Mouse (Mus musculus) kidney, embryonic 16.5 days (tissue): ENCODE results near the gene Ccdc142. TPM values are rescaled to one million over a fixed set of nuclear protein-coding genes. Genes with fewer than 3 reads are reported as not detected.

Experiments used
- ATAC-seq: fragments of 200-750 bp; cut with Nextera tagmentation; 2 replicates; pipeline ENCODE4 v1.8.0; 2017; ENCODE audit warnings: moderate TSS enrichment; ENCODE audit not compliant: low FRiP score, low TSS enrichment
- H3K27ac ChIP-seq: fragments of 300-500 bp; sonication (generic); 2 replicates; pipeline ENCODE4 v1.5.1; 2014; ENCODE audit warnings: low read length
- H3K27me3 ChIP-seq: fragments of 300-500 bp; sonication (generic); 2 replicates; pipeline ENCODE4 v1.6.1; 2014; ENCODE audit warnings: low read length, control low read depth, mixed read lengths; ENCODE audit not compliant: insufficient read depth
- H3K36me3 ChIP-seq: fragments of 300-500 bp; sonication (generic); 2 replicates; pipeline ENCODE4 v1.6.1; 2014; ENCODE audit warnings: low read length, control low read depth, mixed read lengths; ENCODE audit not compliant: insufficient read depth
- H3K4me1 ChIP-seq: fragments of 300-500 bp; sonication (generic); 2 replicates; pipeline ENCODE4 v1.6.1; 2014; ENCODE audit warnings: low read length, control low read depth, mixed read lengths; ENCODE audit not compliant: insufficient read depth
- H3K4me2 ChIP-seq: fragments of 300-500 bp; sonication (generic); replicated peaks from 2 replicates; pipeline ENCODE4 v1.6.1; 2014; ENCODE audit warnings: low read depth, low read length
- H3K4me3 ChIP-seq: fragments of 300-500 bp; sonication (generic); 2 replicates; pipeline ENCODE4 v1.5.1; 2014; ENCODE audit warnings: mild to moderate bottlenecking, low read length
- H3K9ac ChIP-seq: fragments of 300-500 bp; sonication (generic); replicated peaks from 2 replicates; pipeline ENCODE4 v1.6.1; 2014; ENCODE audit warnings: low read length
- H3K9me3 ChIP-seq: fragments of 300-500 bp; sonication (generic); 2 replicates; pipeline ENCODE4 v1.6.1; 2016; ENCODE audit warnings: low read length, control low read depth
- WGBS: fragments of 180-500 bp; shearing (Covaris S2); extraction: QIAGEN DNeasy Blood & Tissue Kit; methylation state at CpG from one replicate; pipeline ENCODE4 v1.1.7; 2014; 5-methylcytosine and 5-hydroxymethylcytosine counted together
- polyA plus RNA-seq: library from polyadenylated mRNA; unstranded; fragments of >200 nt; fragmentation: Nextera tagmentation; extraction: Ambion mirVana; gene quantifications from 2 replicates; pipeline ENCODE4 v1.2.1, GENCODE M21; 2015

Ccdc142 gene
- polyA plus RNA-seq, 1 experiment from 2014 or later, result 3.9 TPM

GRCm38 (mm10) chr6:83068706-83069487, 32.5 kb upstream of the Ccdc142 start:
- ATAC-seq, result no peak
- no peaks in the 10 kb centered on the region for H3K36me3 ChIP-seq
- peak overlapping the region; percentile 54 for H3K4me2 ChIP-seq
- 0 out of 2 replicates have a peak overlapping the region, but pooled peaks have one; percentile 5 for H3K9ac ChIP-seq
- no peaks in the 10 kb centered on the region for H3K9me3 ChIP-seq
- H3K27ac ChIP-seq, result no peak overlapping the region
- peaks cover 97% of the 10 kb centered on the region for H3K27me3 ChIP-seq
- peaks cover 25% of the 10 kb centered on the region for H3K4me1 ChIP-seq
- under 1% methylated on average over 81 of the region's 81 CpGs for WGBS
- H3K4me3 ChIP-seq, result peak overlapping the region; percentile 38

DNA sequence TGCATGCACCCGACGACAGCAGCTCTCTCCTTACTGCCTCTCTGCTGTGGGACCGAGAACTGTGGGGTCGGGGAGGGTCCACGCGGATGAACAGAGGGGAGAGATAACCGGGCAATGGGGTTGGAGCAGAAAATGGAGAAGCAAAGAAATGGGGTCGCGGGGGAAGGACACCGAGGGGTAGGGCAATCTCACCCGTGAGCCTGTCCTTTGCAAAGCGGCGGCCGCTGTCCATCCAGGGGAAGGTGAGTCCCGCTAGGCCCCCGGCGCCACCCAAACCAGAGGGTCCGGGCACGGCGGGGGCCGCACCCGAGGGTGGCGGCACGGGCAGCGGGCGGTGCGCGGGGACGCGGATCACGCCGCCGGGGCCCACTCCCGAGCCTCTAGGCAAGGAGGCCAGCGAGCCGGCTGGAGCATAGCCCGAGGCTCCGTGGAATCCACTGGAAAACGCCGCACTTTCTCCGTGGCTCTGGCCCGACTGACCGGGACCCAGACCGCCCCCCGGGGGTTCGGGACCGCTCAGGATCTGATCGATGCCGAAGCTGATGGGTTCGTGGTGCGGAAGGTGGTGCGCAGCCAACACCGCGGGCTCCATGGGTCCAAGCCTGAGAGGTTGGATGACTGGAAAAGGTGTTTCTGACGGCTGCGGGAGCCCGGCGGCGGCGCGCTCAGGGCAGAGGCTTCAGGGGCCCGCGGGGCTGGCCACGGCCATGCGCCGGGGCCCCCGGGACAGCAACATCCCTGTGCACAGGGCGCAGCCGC, 31.7 kb upstream of the Ccdc142 start:
- H3K36me3 ChIP-seq, result no peaks in the 10 kb centered on the region
- H3K9ac ChIP-seq, result no peak overlapping the region; the same call in 1 of the 2 replicates
- H3K4me3 ChIP-seq, result peak overlapping the region; percentile 38
- H3K27ac ChIP-seq, result no peak overlapping the region
- H3K27me3 ChIP-seq, result peaks cover 97% of the 10 kb centered on the region
- H3K9me3 ChIP-seq, result no peaks in the 10 kb centered on the region
- peak; percentile 22; the same call in 1 of the 2 replicates for ATAC-seq
- H3K4me2 ChIP-seq, result peak overlapping the region; percentile 44
- under 1% methylated on average over 69 of the region's 69 CpGs for WGBS
- H3K4me1 ChIP-seq, result peaks cover 25% of the 10 kb centered on the region

- peak within 1 kb of the TSS; percentile 54 for H3K4me2 ChIP-seq
- peaks cover 96% of the 10 kb centered on the region for H3K27me3 ChIP-seq
- peaks cover 25% of the 10 kb centered on the region for H3K4me1 ChIP-seq
- WGBS, result 1% methylated on average over 10 of the region's 10 CpGs
- no peaks in the 10 kb centered on the region for H3K9me3 ChIP-seq
- H3K36me3 ChIP-seq, result no peaks in the 10 kb centered on the region
- no peak for ATAC-seq
- peak within 1 kb of the TSS; percentile 38 for H3K4me3 ChIP-seq
- no peak within 1 kb of the TSS; the same call in 1 of the 2 replicates for H3K9ac ChIP-seq
- H3K27ac ChIP-seq, result no peak within 1 kb of the TSS
Observed at GRCm38 (mm10) chr6:83070247-83070310, 31.3 kb upstream of the Ccdc142 start, which contains the start of gene Tlx2. TSS of gene Tlx2 (minus strand) at chr6:83070293.

GRCm38 (mm10) chr6:83070311-83071219, 30.8 kb upstream of the Ccdc142 start:
- Histone ChIP-seq H3K9ac (no peak overlapping the region), H3K27ac (no peak overlapping the region), H3K4me2 (peak overlapping the region; percentile 44), H3K36me3 (no peaks in the 10 kb centered on the region), H3K4me3 (peak overlapping the region; percentile 38), H3K4me1 (peaks cover 25% of the 10 kb centered on the region), H3K27me3 (peaks cover 95% of the 10 kb centered on the region), H3K9me3 (no peaks in the 10 kb centered on the region)
- ATAC-seq, result peak; percentile 32; the same call in 1 of the 2 replicates
- WGBS, result under 1% methylated on average over 57 of the region's 58 CpGs

- H3K9me3 ChIP-seq, result no peaks in the 10 kb centered on the region
- ATAC-seq, result peak; percentile 40
- H3K4me2 ChIP-seq, result peak overlapping the region; percentile 26; the same call in 1 of the 2 replicates
- H3K36me3 ChIP-seq, result no peaks in the 10 kb centered on the region
- H3K4me3 ChIP-seq, result peak overlapping the region; percentile 30
- H3K4me1 ChIP-seq, result peaks cover 25% of the 10 kb centered on the region
- peaks cover 95% of the 10 kb centered on the region for H3K27me3 ChIP-seq
- H3K9ac ChIP-seq, result no peak overlapping the region
- H3K27ac ChIP-seq, result no peak overlapping the region
- WGBS, result under 1% methylated on average over 17 of the region's 24 CpGs
Observed at GRCm38 (mm10) chr6:83071220-83071619, 30.2 kb upstream of the Ccdc142 start.

GRCm38 (mm10) chr6:83074979-83075378, 26.4 kb upstream of the Ccdc142 start:
- peaks cover 29% of the 10 kb centered on the region for H3K4me1 ChIP-seq
- H3K4me2 ChIP-seq, result no peak overlapping the region
- H3K36me3 ChIP-seq, result peaks cover 2% of the 10 kb centered on the region; the same call in 1 of the 2 replicates
- peaks cover 65% of the 10 kb centered on the region for H3K27me3 ChIP-seq
- H3K4me3 ChIP-seq, result no peak overlapping the region
- ATAC-seq, result no peak
- WGBS, result 17% methylated on average over 2 of the region's 2 CpGs
- no peak overlapping the region for H3K27ac ChIP-seq
- no peak overlapping the region for H3K9ac ChIP-seq
- H3K9me3 ChIP-seq, result no peaks in the 10 kb centered on the region

- H3K9ac ChIP-seq, result peak within 1 kb of the TSS; percentile 90
- no peaks in the 10 kb centered on the region for H3K9me3 ChIP-seq
- WGBS, result under 1% methylated on average over 53 of the region's 54 CpGs
- H3K4me2 ChIP-seq, result peak within 1 kb of the TSS; percentile 99
- H3K27ac ChIP-seq, result peak within 1 kb of the TSS; percentile 88
- peak within 1 kb of the TSS; percentile 90 for H3K4me3 ChIP-seq
- peaks cover 16% of the 10 kb centered on the region for H3K36me3 ChIP-seq
- H3K27me3 ChIP-seq, result peaks cover 38% of the 10 kb centered on the region
- H3K4me1 ChIP-seq, result peaks cover 19% of the 10 kb centered on the region
- ATAC-seq, result peak; percentile 84
Observed at GRCm38 (mm10) chr6:83077630-83078323, 23.6 kb upstream of the Ccdc142 start, which contains the start of gene Pcgf1. TSS of gene Pcgf1 (plus strand) at chr6:83077869.

DNA sequence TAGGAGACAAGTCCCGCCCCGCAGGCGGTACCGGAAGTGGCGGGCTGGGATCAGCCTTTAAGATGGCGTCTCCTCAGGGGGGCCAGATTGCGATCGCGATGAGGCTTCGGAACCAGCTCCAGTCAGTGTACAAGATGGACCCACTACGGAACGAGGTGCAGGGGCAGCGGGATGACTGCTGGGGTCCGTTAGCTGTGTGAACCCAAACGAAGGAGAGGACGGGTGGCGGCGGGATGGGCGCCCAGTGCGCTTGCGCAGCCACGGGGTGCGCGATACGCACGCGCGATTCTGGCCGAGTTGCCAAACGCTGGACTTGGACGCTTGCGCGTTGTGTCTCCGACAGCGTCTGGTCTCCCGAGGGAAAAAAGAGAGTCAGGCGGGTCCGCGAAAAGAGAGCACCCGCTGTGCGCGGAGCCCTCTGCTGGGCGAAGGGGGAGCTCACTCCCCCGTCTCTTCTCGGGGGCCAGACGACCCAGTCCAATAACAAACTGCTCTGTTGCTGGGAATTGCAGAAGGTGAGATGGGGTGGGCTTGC, 23.0 kb upstream of the Ccdc142 start:
- Histone ChIP-seq H3K4me1 (peaks cover 23% of the 10 kb centered on the region), H3K27ac (peak overlapping the region; percentile 88), H3K4me3 (peak overlapping the region; percentile 90), H3K9ac (peak overlapping the region; percentile 90), H3K27me3 (peaks cover 33% of the 10 kb centered on the region), H3K36me3 (peaks cover 16% of the 10 kb centered on the region), H3K4me2 (peak overlapping the region; percentile 99), H3K9me3 (no peaks in the 10 kb centered on the region)
- WGBS, result under 1% methylated on average over 46 of the region's 46 CpGs
- peak; percentile 92 for ATAC-seq

DNA sequence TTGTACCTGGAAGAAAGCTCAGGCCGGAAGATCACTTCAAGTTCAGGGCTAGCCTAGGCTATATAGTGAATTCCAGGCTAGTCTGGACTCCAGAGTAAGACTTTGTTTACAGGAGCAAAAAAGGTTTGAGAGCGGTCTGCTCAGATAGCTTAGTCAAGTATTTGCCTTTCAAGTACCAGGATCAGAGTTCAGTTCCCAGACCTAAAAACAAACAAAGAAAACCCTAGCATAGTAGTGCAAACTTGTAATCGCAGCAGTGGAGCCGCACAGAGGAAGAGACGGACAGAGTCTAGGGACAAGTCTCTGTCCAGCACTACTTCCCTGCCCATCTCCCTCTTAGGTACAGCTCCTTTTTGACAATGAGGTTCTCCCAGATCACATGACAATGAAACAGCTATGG, 21.2 kb upstream of the Ccdc142 start:
- Histone ChIP-seq H3K9me3 (no peaks in the 10 kb centered on the region), H3K27me3 (peaks cover 19% of the 10 kb centered on the region), H3K4me2 (no peak overlapping the region), H3K27ac (no peak overlapping the region), H3K4me3 (no peak overlapping the region), H3K4me1 (peaks cover 40% of the 10 kb centered on the region), H3K9ac (no peak overlapping the region), H3K36me3 (peaks cover 16% of the 10 kb centered on the region)
- ATAC-seq, result no peak
- WGBS, result 92% methylated on average over 5 of the region's 5 CpGs
